Mouse (Mus musculus) heart, embryonic 11.5 days (tissue): ENCODE results near the gene Epb41. TPM values are rescaled to one million over a fixed set of nuclear protein-coding genes. Genes with fewer than 3 reads are reported as not detected.
A peak's percentile ranks its signal among the peaks of the same experiment; 100 is the strongest.

Experiments
- ATAC-seq: fragments of 200-750 bp; cut with Nextera tagmentation; replicated peaks from 2 replicates; pipeline ENCODE4 v1.8.0; 2017; ENCODE audit warnings: moderate library complexity; ENCODE audit not compliant: insufficient number of reproducible peaks, low FRiP score, low TSS enrichment
- H3K27ac ChIP-seq: fragments of 300-500 bp; sonication (generic); 2 replicates; pipeline ENCODE4 v1.5.1; 2014; ENCODE audit warnings: mild to moderate bottlenecking, low read depth, low read length
- H3K27me3 ChIP-seq: fragments of 300-500 bp; sonication (generic); 2 replicates; pipeline ENCODE4 v1.6.1; 2014; ENCODE audit warnings: mild to moderate bottlenecking, low read length, mixed read lengths; ENCODE audit not compliant: control insufficient read depth, insufficient read depth
- H3K36me3 ChIP-seq: fragments of 300-500 bp; sonication (generic); 2 replicates; pipeline ENCODE4 v1.6.1; 2014; ENCODE audit warnings: mild to moderate bottlenecking, low read length, moderate library complexity, mixed read lengths; ENCODE audit not compliant: control insufficient read depth, insufficient read depth
- H3K4me1 ChIP-seq: fragments of 300-500 bp; sonication (generic); 2 replicates; pipeline ENCODE4 v1.6.1; 2014; ENCODE audit warnings: low read length; ENCODE audit not compliant: control insufficient read depth, insufficient read depth
- H3K4me2 ChIP-seq: fragments of 300-500 bp; sonication (generic); 2 replicates; pipeline ENCODE4 v1.6.1; 2014; ENCODE audit warnings: mild to moderate bottlenecking, moderate library complexity
- H3K4me3 ChIP-seq: fragments of 300-500 bp; sonication (generic); 2 replicates; pipeline ENCODE4 v1.5.1; 2014; ENCODE audit warnings: low read depth, low read length
- H3K9ac ChIP-seq: fragments of 300-500 bp; sonication (generic); 2 replicates; pipeline ENCODE4 v1.6.1; 2014; ENCODE audit warnings: mild to moderate bottlenecking, low read depth, low read length, moderate library complexity
- H3K9me3 ChIP-seq: fragments of 300-500 bp; sonication (generic); replicated peaks from 2 replicates; pipeline ENCODE4 v1.6.1; 2016; ENCODE audit warnings: low read length; ENCODE audit not compliant: control insufficient read depth
- WGBS: fragments of 180-500 bp; shearing (Covaris S2); extraction: QIAGEN DNeasy Blood & Tissue Kit; methylation state at CpG from one replicate; pipeline ENCODE4 v1.1.7; 2014; ENCODE audit not compliant: insufficient replicate concordance; 5-methylcytosine and 5-hydroxymethylcytosine counted together
- polyA plus RNA-seq: library from polyadenylated mRNA; unstranded; fragments of >200 nt; fragmentation: Nextera tagmentation; extraction: Ambion mirVana; gene quantifications from 2 replicates; pipeline ENCODE4 v1.2.1, GENCODE M21; 2014

Epb41 gene
- polyA plus RNA-seq, 1 experiment from 2014 or later: 73.2 TPM

- Histone ChIP-seq H3K9me3 (no peaks in the 10 kb centered on the region), H3K9ac (peak within 1 kb of the TSS; percentile 91), H3K27ac (peak within 1 kb of the TSS; percentile 89), H3K36me3 (peaks cover 6% of the 10 kb centered on the region; the same call in 1 of the 2 replicates), H3K27me3 (peaks cover 18% of the 10 kb centered on the region; the same call in 1 of the 2 replicates), H3K4me2 (peak within 1 kb of the TSS; percentile 86), H3K4me3 (peak within 1 kb of the TSS; percentile 71), H3K4me1 (peaks cover 69% of the 10 kb centered on the region)
- 1% methylated on average over 114 of the region's 130 CpGs for WGBS
- ATAC-seq: no peak; the same call in 1 of the 2 replicates
Observed at GRCm38 (mm10) chr4:131921461-131922346, 153.4 kb downstream of the Epb41 start, which contains the start of gene Tmem200b. Gene Tmem200b (plus strand): TSS chr4:131921771.

- WGBS: 1% methylated on average over 69 of the region's 76 CpGs
- H3K9me3 ChIP-seq: no peaks in the 10 kb centered on the region
- H3K4me2 ChIP-seq: peak overlapping the region; percentile 86
- H3K27me3 ChIP-seq: peaks cover 24% of the 10 kb centered on the region
- no peak for ATAC-seq
- peak overlapping the region; percentile 91 for H3K9ac ChIP-seq
- peak overlapping the region; percentile 71 for H3K4me3 ChIP-seq
- H3K27ac ChIP-seq: peak overlapping the region; percentile 89
- H3K36me3 ChIP-seq: peaks cover 6% of the 10 kb centered on the region; the same call in 1 of the 2 replicates
- H3K4me1 ChIP-seq: peaks cover 67% of the 10 kb centered on the region
Observed at GRCm38 (mm10) chr4:131920595-131921351, 154.3 kb downstream of the Epb41 start.

- peaks cover 66% of the 10 kb centered on the region for H3K4me1 ChIP-seq
- peaks cover 24% of the 10 kb centered on the region for H3K27me3 ChIP-seq
- H3K9me3 ChIP-seq: no peaks in the 10 kb centered on the region
- H3K27ac ChIP-seq: peak overlapping the region; percentile 89
- peak overlapping the region; percentile 86 for H3K4me2 ChIP-seq
- H3K9ac ChIP-seq: peak overlapping the region; percentile 91
- H3K36me3 ChIP-seq: peaks cover 2% of the 10 kb centered on the region; the same call in 1 of the 2 replicates
- H3K4me3 ChIP-seq: peak overlapping the region; percentile 71
- ATAC-seq: no peak
- 2% methylated on average over 36 of the region's 51 CpGs for WGBS
Observed at GRCm38 (mm10) chr4:131920141-131920594, 155.0 kb downstream of the Epb41 start.

GRCm38 (mm10) chr4:131919506-131920140 lies 155.5 kb downstream of the Epb41 start:
- Histone ChIP-seq H3K4me1 (peaks cover 61% of the 10 kb centered on the region), H3K36me3 (no peaks in the 10 kb centered on the region), H3K9me3 (no peaks in the 10 kb centered on the region), H3K27ac (peak overlapping the region; percentile 89), H3K9ac (peak overlapping the region; percentile 91), H3K4me3 (peak overlapping the region; percentile 71), H3K4me2 (peak overlapping the region; percentile 86), H3K27me3 (peaks cover 28% of the 10 kb centered on the region)
- ATAC-seq: no peak
- WGBS: 10% methylated on average over 15 of the region's 15 CpGs

- Histone ChIP-seq H3K36me3 (no peaks in the 10 kb centered on the region), H3K9ac (peak overlapping the region; percentile 28), H3K9me3 (no peaks in the 10 kb centered on the region), H3K27me3 (peaks cover 30% of the 10 kb centered on the region), H3K27ac (peak overlapping the region; percentile 89), H3K4me3 (peak overlapping the region; percentile 16; the same call in 1 of the 2 replicates), H3K4me2 (peak overlapping the region; percentile 86), H3K4me1 (peaks cover 61% of the 10 kb centered on the region)
- 4% methylated on average over 15 of the region's 15 CpGs for WGBS
- ATAC-seq: peak; percentile 65
Observed at GRCm38 (mm10) chr4:131918711-131919500, 156.2 kb downstream of the Epb41 start.

- 56% methylated on average over 7 of the region's 7 CpGs for WGBS
Observed at GRCm38 (mm10) chr4:131918026-131918533, 157.0 kb downstream of the Epb41 start.

GRCm38 (mm10) chr4:131917010-131917555 lies 158.0 kb downstream of the Epb41 start:
- no peaks in the 10 kb centered on the region for H3K36me3 ChIP-seq
- no peak for ATAC-seq
- peaks cover 34% of the 10 kb centered on the region for H3K27me3 ChIP-seq
- H3K4me2 ChIP-seq: no peak overlapping the region
- H3K27ac ChIP-seq: peak overlapping the region; percentile 2; the same call in 1 of the 2 replicates
- no peak overlapping the region for H3K4me3 ChIP-seq
- H3K9me3 ChIP-seq: no peaks in the 10 kb centered on the region
- peaks cover 51% of the 10 kb centered on the region for H3K4me1 ChIP-seq
- 75% methylated on average over 10 of the region's 10 CpGs for WGBS
- H3K9ac ChIP-seq: no peak overlapping the region

More at GRCm38 (mm10) chr4:131918026-131918533, 157.0 kb downstream of the Epb41 start:
- Histone ChIP-seq H3K27ac (peak overlapping the region; percentile 79), H3K9ac (no peak overlapping the region; the same call in 1 of the 2 replicates), H3K4me3 (no peak overlapping the region), H3K9me3 (no peaks in the 10 kb centered on the region), H3K4me1 (peaks cover 59% of the 10 kb centered on the region), H3K4me2 (peak overlapping the region; percentile 86), H3K27me3 (peaks cover 37% of the 10 kb centered on the region), H3K36me3 (no peaks in the 10 kb centered on the region)
- ATAC-seq: no peak
